Mouse (Mus musculus) embryonic facial prominence, embryonic 14.5 days (tissue): ENCODE measurements around the gene Dgcr6. TPM values are rescaled to one million over a fixed set of nuclear protein-coding genes. Genes with fewer than 3 reads are reported as not detected.

Experiments used
- ATAC-seq: fragments of 200-750 bp; cut with Nextera tagmentation; 2 replicates; pipeline ENCODE4 v1.8.0; 2017; ENCODE audit warnings: low read depth, moderate number of reproducible peaks, moderate TSS enrichment
- DNase-seq: peaks from one replicate; pipeline ENCODE4 v3.0.0-alpha.2; 2015; ENCODE audit warnings: low spot score
- H3K27ac ChIP-seq: fragments of 300-500 bp; sonication (generic); replicated peaks from 2 replicates; pipeline ENCODE4 v1.5.1; 2014; ENCODE audit warnings: low read depth, mild to moderate bottlenecking, low read length, moderate library complexity
- H3K27me3 ChIP-seq: fragments of 300-500 bp; sonication (generic); replicated peaks from 2 replicates; pipeline ENCODE4 v1.6.1; 2014; ENCODE audit warnings: low read length; ENCODE audit not compliant: control insufficient read depth, insufficient read depth
- H3K36me3 ChIP-seq: fragments of 300-500 bp; sonication (generic); 2 replicates; pipeline ENCODE4 v1.6.1; 2014; ENCODE audit warnings: low read length, mixed read lengths; ENCODE audit not compliant: control insufficient read depth, insufficient read depth
- H3K4me1 ChIP-seq: fragments of 300-500 bp; sonication (generic); 2 replicates; pipeline ENCODE4 v1.6.1; 2014; ENCODE audit warnings: antibody characterized with exemption, low read length; ENCODE audit not compliant: control insufficient read depth, insufficient read depth
- H3K4me2 ChIP-seq: fragments of 300-500 bp; sonication (generic); 2 replicates; pipeline ENCODE4 v1.6.1; 2014; ENCODE audit warnings: low read depth, mild to moderate bottlenecking, low read length, moderate library complexity, mixed read lengths
- H3K4me3 ChIP-seq: fragments of 300-500 bp; sonication (generic); 2 replicates; pipeline ENCODE4 v1.5.1; 2014; ENCODE audit warnings: low read depth, mild to moderate bottlenecking, low read length
- H3K9ac ChIP-seq: fragments of 300-500 bp; sonication (generic); 2 replicates; pipeline ENCODE4 v1.6.1; 2014; ENCODE audit warnings: low read depth, mild to moderate bottlenecking, low read length, moderate library complexity, mixed read lengths
- H3K9me3 ChIP-seq: fragments of 300-500 bp; sonication (generic); 2 replicates; pipeline ENCODE4 v1.6.1; 2016; ENCODE audit warnings: low read length; ENCODE audit not compliant: control insufficient read depth
- WGBS: fragments of 180-500 bp; shearing (Covaris S2); extraction: QIAGEN DNeasy Blood & Tissue Kit; methylation state at CpG from one replicate; pipeline ENCODE4 v1.1.7; 2014; 5-methylcytosine and 5-hydroxymethylcytosine counted together
- polyA plus RNA-seq: library from polyadenylated mRNA; unstranded; fragments of >200 nt; fragmentation: Nextera tagmentation; extraction: Ambion mirVana; gene quantifications from 2 replicates; pipeline ENCODE4 v1.2.1, GENCODE M21; 2014

The Dgcr6 gene
- polyA plus RNA-seq, 1 experiment from 2014 or later = 89.9 TPM

DNA sequence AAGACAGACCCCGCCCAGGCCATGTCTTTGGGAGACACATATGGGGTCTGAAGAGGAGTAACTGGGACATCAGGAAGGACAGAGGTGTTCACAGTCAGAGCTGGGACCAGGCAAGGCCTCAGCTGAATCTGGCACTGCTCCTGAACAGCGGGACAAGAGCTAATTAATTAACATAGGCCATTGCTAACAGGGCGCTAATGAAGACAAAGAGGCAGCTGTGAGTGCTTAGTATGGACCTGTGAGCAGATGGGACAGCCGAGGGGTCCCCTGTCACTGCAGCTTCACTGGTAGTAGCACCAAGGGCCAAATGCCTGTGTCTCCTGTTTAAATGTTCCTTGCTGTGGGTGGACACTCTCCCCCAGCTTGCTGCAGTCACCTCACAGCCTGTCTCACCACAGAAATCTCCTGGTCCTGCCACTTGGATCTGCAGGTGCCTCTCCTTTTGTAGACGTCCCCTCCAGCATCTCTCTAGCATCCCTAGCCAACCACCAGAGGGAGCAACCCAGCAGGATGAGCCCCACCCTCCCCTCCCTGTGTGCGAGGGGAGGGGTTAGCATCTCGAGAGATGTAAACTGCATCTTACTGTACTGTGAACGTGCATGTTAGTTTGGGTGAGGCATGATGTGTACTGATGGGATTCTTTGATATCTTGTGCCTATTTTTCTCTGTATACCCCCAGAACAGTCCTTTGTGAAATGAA is 66.5 kb downstream of the Dgcr6 start:
- H3K4me1 ChIP-seq = no peaks in the 10 kb centered on the region
- ATAC-seq = peak; percentile 82; the same call in 1 of the 2 replicates
- H3K9ac ChIP-seq = no peak overlapping the region
- H3K27ac ChIP-seq = no peak overlapping the region
- DNase-seq = peak; percentile 69
- no peak overlapping the region for H3K4me2 ChIP-seq
- H3K9me3 ChIP-seq = no peaks in the 10 kb centered on the region
- WGBS = 21% methylated on average over 8 of the region's 8 CpGs
- H3K27me3 ChIP-seq = no peaks in the 10 kb centered on the region
- no peak overlapping the region for H3K4me3 ChIP-seq
- H3K36me3 ChIP-seq = no peaks in the 10 kb centered on the region

Other genes starting within 250 kb of the Dgcr6 start
- gene B830017H08Rik, start 219.7 kb upstream of the Dgcr6 start, polyA plus RNA-seq = 0.26 and 0.46 TPM in 2 replicates
- gene Car15, start 214.5 kb upstream of the Dgcr6 start, polyA plus RNA-seq = 2.4 and 3.0 TPM in 2 replicates
- 0.12 and 0.19 TPM in 2 replicates for gene Gm20518, start 161.2 kb upstream of the Dgcr6 start, polyA plus RNA-seq
- not detected in 2 replicates for gene Tssk1, start 158.6 kb upstream of the Dgcr6 start, polyA plus RNA-seq
- 81.9 and 86.8 TPM in 2 replicates for gene Dgcr2, start 154.3 kb upstream of the Dgcr6 start, polyA plus RNA-seq
- 0.13 TPM in 1 of 2 replicates, not detected in the other for gene Tssk2, start 154.2 kb upstream of the Dgcr6 start, polyA plus RNA-seq
- 26.2 and 28.7 TPM in 2 replicates for gene Ess2, start 141.5 kb upstream of the Dgcr6 start, polyA plus RNA-seq
- gene Gsc2, start 137.8 kb upstream of the Dgcr6 start, polyA plus RNA-seq = not detected in 2 replicates
- gene Slc25a1, start 124.6 kb upstream of the Dgcr6 start, polyA plus RNA-seq = 56.6 and 60.3 TPM in 2 replicates
- gene Vpreb2, start 72.4 kb upstream of the Dgcr6 start, polyA plus RNA-seq = 0.31 TPM in 1 of 2 replicates, not detected in the other
- gene Prodh, start 37.3 kb downstream of the Dgcr6 start, polyA plus RNA-seq = 7.2 and 7.7 TPM in 2 replicates
- 4.3 and 5.1 TPM in 2 replicates for gene Rtn4r, start 74.8 kb downstream of the Dgcr6 start, polyA plus RNA-seq
- gene Ccdc188, start 165.0 kb downstream of the Dgcr6 start, polyA plus RNA-seq = not detected in 2 replicates
- 23.6 and 25.4 TPM in 2 replicates for gene Zdhhc8, start 182.3 kb downstream of the Dgcr6 start, polyA plus RNA-seq
- 79.1 and 83.5 TPM in 2 replicates for gene Trmt2a, start 195.8 kb downstream of the Dgcr6 start, polyA plus RNA-seq
- gene Ranbp1, start 195.9 kb downstream of the Dgcr6 start, polyA plus RNA-seq = 515 and 520 TPM in 2 replicates
- 1.2 and 6.5 TPM in 2 replicates for gene Gm49776, start 205.5 kb downstream of the Dgcr6 start, polyA plus RNA-seq
- gene Dgcr8, start 236.4 kb downstream of the Dgcr6 start, polyA plus RNA-seq = 28.9 and 34.3 TPM in 2 replicates